ENCODE assay signal across 19 mouse cellular contexts in genomic region chr11:117730490-117730838, GRCm38 (mm10). TPM values are rescaled to one million over a fixed set of nuclear protein-coding genes. Genes with fewer than 3 reads are reported as not detected.
DNase-seq lines count a peak whose midpoint lies in the region; ATAC-seq and TF ChIP-seq lines count a peak whose summit lies in the region.
"Had no signal": no experiment of that assay in that cellular context is flagged by ENCODE, and none has a peak within 500 bp of the region (broad histone marks: within the 10 kb centered on the region; RNA-seq: fewer than 3 reads in every experiment).

No protein-coding gene starts in this region.

- no peak overlapping the region for H3K4me2 ChIP-seq in embryonic facial prominence, embryonic 14.5 days (ENCODE audit: low read depth, low read length)
- no peak overlapping the region for H3K4me2 ChIP-seq in heart, embryonic 13.5 days
- H3K4me2 ChIP-seq in heart, embryonic 11.5 days = no peak overlapping the region
- no peak overlapping the region for H3K4me2 ChIP-seq in kidney, postnatal 0 days (ENCODE audit: low read length)
- H3K4me2 ChIP-seq: embryonic facial prominence, embryonic 12.5 days; hindbrain, embryonic 12.5 days; lung, embryonic 15.5 days; midbrain, embryonic 15.5 days had no signal

- H3K4me1 ChIP-seq in embryonic facial prominence, embryonic 14.5 days (ENCODE audit: control insufficient read depth, insufficient read depth, low read length) = peaks cover 8% of the 10 kb centered on the region; the same call in 1 of the 2 replicates
- peaks cover 7% of the 10 kb centered on the region; the same call in 1 of the 2 replicates for H3K4me1 ChIP-seq in embryonic facial prominence, embryonic 10.5 days
- peaks cover 36% of the 10 kb centered on the region for H3K4me1 ChIP-seq in heart, embryonic 13.5 days
- H3K4me1 ChIP-seq in heart, embryonic 11.5 days (ENCODE audit: control insufficient read depth, insufficient read depth, low read length) = peaks cover 18% of the 10 kb centered on the region
- peaks cover 27% of the 10 kb centered on the region for H3K4me1 ChIP-seq in kidney, postnatal 0 days (replicated peaks; ENCODE audit: insufficient read depth, low read length)
- H3K4me1 ChIP-seq: midbrain, embryonic 15.5 days had no signal

- H3K27me3 ChIP-seq in embryonic facial prominence, embryonic 14.5 days (replicated peaks; ENCODE audit: control insufficient read depth, insufficient read depth, low read length) = no peaks in the 10 kb centered on the region
- H3K27me3 ChIP-seq in embryonic facial prominence, embryonic 10.5 days (replicated peaks; ENCODE audit: low read depth, poor library complexity, severe bottlenecking) = no peaks in the 10 kb centered on the region
- no peaks in the 10 kb centered on the region for H3K27me3 ChIP-seq in heart, embryonic 13.5 days (replicated peaks)
- no peaks in the 10 kb centered on the region for H3K27me3 ChIP-seq in heart, embryonic 11.5 days (ENCODE audit: control insufficient read depth, insufficient read depth, low read length)
- H3K27me3 ChIP-seq in kidney, postnatal 0 days (ENCODE audit: insufficient read depth, low read length) = no peaks in the 10 kb centered on the region
- H3K27me3 ChIP-seq: embryonic facial prominence, embryonic 12.5 days; hindbrain, embryonic 12.5 days; lung, embryonic 15.5 days; midbrain, embryonic 15.5 days had no signal

- 68% methylated on average over 4 of the region's 4 CpGs for WGBS in embryonic facial prominence, embryonic 14.5 days
- WGBS in embryonic facial prominence, embryonic 10.5 days = 74% methylated on average over 4 of the region's 4 CpGs
- WGBS in heart, embryonic 13.5 days = 46% methylated on average over 4 of the region's 4 CpGs
- 54% methylated on average over 4 of the region's 4 CpGs for WGBS in heart, embryonic 11.5 days (ENCODE audit: insufficient replicate concordance)
- 48% methylated on average over 4 of the region's 4 CpGs for WGBS in kidney, postnatal 0 days

- no peak overlapping the region for H3K4me3 ChIP-seq in embryonic facial prominence, embryonic 14.5 days (ENCODE audit: low read depth, low read length)
- no peak overlapping the region for H3K4me3 ChIP-seq in embryonic facial prominence, embryonic 10.5 days
- no peak overlapping the region for H3K4me3 ChIP-seq in heart, embryonic 13.5 days
- H3K4me3 ChIP-seq in heart, embryonic 11.5 days (ENCODE audit: low read depth, low read length) = no peak overlapping the region
- no peak overlapping the region for H3K4me3 ChIP-seq in kidney, postnatal 0 days (replicated peaks; ENCODE audit: low read depth, low read length)
- H3K4me3 ChIP-seq: embryonic facial prominence, embryonic 12.5 days; hindbrain, embryonic 12.5 days; lung, embryonic 15.5 days; midbrain, embryonic 15.5 days had no signal

- no peak overlapping the region for H3K9ac ChIP-seq in embryonic facial prominence, embryonic 14.5 days (ENCODE audit: low read depth, low read length)
- H3K9ac ChIP-seq in heart, embryonic 13.5 days = no peak overlapping the region
- no peak overlapping the region for H3K9ac ChIP-seq in heart, embryonic 11.5 days (ENCODE audit: low read depth, low read length)
- no peak overlapping the region for H3K9ac ChIP-seq in kidney, postnatal 0 days (ENCODE audit: low read depth, low read length)
- H3K9ac ChIP-seq: embryonic facial prominence, embryonic 12.5 days; hindbrain, embryonic 12.5 days; lung, embryonic 15.5 days; midbrain, embryonic 15.5 days had no signal

- peaks cover 25% of the 10 kb centered on the region for H3K36me3 ChIP-seq in embryonic facial prominence, embryonic 14.5 days (ENCODE audit: control insufficient read depth, insufficient read depth, low read length)
- H3K36me3 ChIP-seq in embryonic facial prominence, embryonic 10.5 days (replicated peaks) = peaks cover 39% of the 10 kb centered on the region
- peaks cover 31% of the 10 kb centered on the region for H3K36me3 ChIP-seq in heart, embryonic 13.5 days
- no peaks in the 10 kb centered on the region for H3K36me3 ChIP-seq in heart, embryonic 11.5 days (ENCODE audit: control insufficient read depth, insufficient read depth, low read length)
- H3K36me3 ChIP-seq in kidney, postnatal 0 days (ENCODE audit: insufficient read depth, low read length) = 0 out of 2 replicates have a peak, but pooled peaks cover 10% of the 10 kb centered on the region

- TF ChIP-seq CTCF in kidney, postnatal 0 days (IDR thresholded peaks at IDR 0.05; ENCODE audit: low read depth) = no peak

- ATAC-seq in embryonic facial prominence, embryonic 14.5 days (ENCODE audit: low read depth) = no peak
- no peak for ATAC-seq in heart, embryonic 13.5 days (ENCODE audit: extremely low read depth, insufficient number of reproducible peaks, low FRiP score, low TSS enrichment)
- ATAC-seq in heart, embryonic 11.5 days (replicated peaks; ENCODE audit: insufficient number of reproducible peaks, low FRiP score, low TSS enrichment) = no peak
- no peak; the same call in 1 of the 2 replicates for ATAC-seq in kidney, postnatal 0 days (replicated peaks; ENCODE audit: low FRiP score, low read depth)
- ATAC-seq: forebrain, embryonic 16.5 days; inflammation-experienced regulatory T-cells, adult 6 months; midbrain, embryonic 15.5 days had no signal

- no peak for DNase-seq in embryonic facial prominence, embryonic 14.5 days (ENCODE audit: low spot score)
- no peak for DNase-seq in embryonic facial prominence, embryonic 10.5 days (ENCODE audit: low spot score)
- peak; percentile 22 for DNase-seq in kidney, postnatal 0 days (ENCODE audit: low spot score)
- DNase-seq in kidney, adult 11 months = no peak
- peak; percentile 22 for DNase-seq in A20 (ENCODE audit: low read depth, low spot score)
- no peak for DNase-seq in ovary, adult 18-20 months (ENCODE audit: low spot score)
- DNase-seq: adrenal gland, adult 2 months; cerebellum, adult 18-20 months; layer of hippocampus, adult 9-11 months; right cerebral cortex, postnatal 14 days had no signal

- H3K27ac ChIP-seq in embryonic facial prominence, embryonic 14.5 days (replicated peaks; ENCODE audit: low read depth, low read length) = 0 out of 2 replicates have a peak overlapping the region, but pooled peaks have one; percentile 15
- no peak overlapping the region for H3K27ac ChIP-seq in embryonic facial prominence, embryonic 10.5 days (replicated peaks)
- H3K27ac ChIP-seq in heart, embryonic 13.5 days (replicated peaks) = peak overlapping the region; percentile 60; the same call in 1 of the 2 replicates
- H3K27ac ChIP-seq in heart, embryonic 11.5 days (ENCODE audit: low read depth, low read length) = no peak overlapping the region
- H3K27ac ChIP-seq in kidney, postnatal 0 days = peak overlapping the region; percentile 61
- H3K27ac ChIP-seq: embryonic facial prominence, embryonic 12.5 days; hindbrain, embryonic 12.5 days; lung, embryonic 15.5 days; midbrain, embryonic 15.5 days; stomach, postnatal 0 days had no signal

- H3K9me3 ChIP-seq in embryonic facial prominence, embryonic 14.5 days (ENCODE audit: control insufficient read depth, low read length) = no peaks in the 10 kb centered on the region
- H3K9me3 ChIP-seq in embryonic facial prominence, embryonic 10.5 days = no peaks in the 10 kb centered on the region
- H3K9me3 ChIP-seq in heart, embryonic 13.5 days = no peaks in the 10 kb centered on the region
- H3K9me3 ChIP-seq in heart, embryonic 11.5 days (replicated peaks; ENCODE audit: control insufficient read depth, low read length) = no peaks in the 10 kb centered on the region
- H3K9me3 ChIP-seq in kidney, postnatal 0 days (replicated peaks; ENCODE audit: low read length) = no peaks in the 10 kb centered on the region
- H3K9me3 ChIP-seq: embryonic facial prominence, embryonic 12.5 days; hindbrain, embryonic 12.5 days; lung, embryonic 15.5 days; midbrain, embryonic 15.5 days had no signal

RNA-seq across cellular contexts. Expression of gene Tmc8, which starts 51.4 kb away (rescaled TPM):
- 1.1 and 1.3 TPM in 2 replicates for polyA plus RNA-seq in embryonic facial prominence, embryonic 14.5 days (2014; fragmentation: Nextera tagmentation; extraction: Ambion mirVana)
- polyA plus RNA-seq in embryonic facial prominence, embryonic 10.5 days (2016; fragmentation: Nextera tagmentation; extraction: Ambion mirVana) = 1.2 and 1.4 TPM in 2 replicates
- polyA plus RNA-seq in heart, embryonic 13.5 days (2015; fragmentation: Nextera tagmentation; extraction: Ambion mirVana) = 2.5 and 3.0 TPM in 2 replicates
- polyA plus RNA-seq in heart, embryonic 11.5 days (2014; fragmentation: Nextera tagmentation; extraction: Ambion mirVana) = 4.4 and 4.5 TPM in 2 replicates
- polyA plus RNA-seq in kidney, postnatal 0 days (2015; fragmentation: Nextera tagmentation; extraction: Ambion mirVana) = 2.3 and 3.6 TPM in 2 replicates

RNA-seq across cellular contexts. Expression of gene Tmc6, which starts 51.5 kb away (rescaled TPM):
- polyA plus RNA-seq in embryonic facial prominence, embryonic 14.5 days (2014; fragmentation: Nextera tagmentation; extraction: Ambion mirVana) = 16.5 and 17.6 TPM in 2 replicates
- 16.6 and 19.8 TPM in 2 replicates for polyA plus RNA-seq in embryonic facial prominence, embryonic 10.5 days (2016; fragmentation: Nextera tagmentation; extraction: Ambion mirVana)
- polyA plus RNA-seq in heart, embryonic 13.5 days (2015; fragmentation: Nextera tagmentation; extraction: Ambion mirVana) = 22.2 and 26.9 TPM in 2 replicates
- 23.8 and 26.2 TPM in 2 replicates for polyA plus RNA-seq in heart, embryonic 11.5 days (2014; fragmentation: Nextera tagmentation; extraction: Ambion mirVana)
- 38.8 and 39.2 TPM in 2 replicates for polyA plus RNA-seq in kidney, postnatal 0 days (2015; fragmentation: Nextera tagmentation; extraction: Ambion mirVana)

Comparison
In these comparisons a context has a peak if more than half of its experiments do, and no peak if none do; other contexts are left out.
1. DNase-seq: peak in kidney, postnatal 0 days (single experiment) and A20 (single experiment); none in embryonic facial prominence, embryonic 14.5 days (single experiment), embryonic facial prominence, embryonic 10.5 days (single experiment), kidney, adult 11 months (single experiment) and ovary, adult 18-20 months (single experiment).
2. H3K27ac ChIP-seq: peak in embryonic facial prominence, embryonic 14.5 days (single experiment), heart, embryonic 13.5 days (single experiment) and kidney, postnatal 0 days (single experiment); none in embryonic facial prominence, embryonic 10.5 days (single experiment) and heart, embryonic 11.5 days (single experiment).